Mouse (Mus musculus) liver, adult 2 months (tissue): Measurements from ENCODE around the gene Adh6b. TPM values are rescaled to one million over a fixed set of nuclear protein-coding genes. Genes with fewer than 3 reads are reported as not detected.

Experiments
- DNase-seq: peaks from one replicate; pipeline ENCODE4 v3.0.0-alpha.2; 2011; ENCODE audit warnings: low read depth, low spot score; ENCODE audit errors: extremely low read depth
- H3K27ac ChIP-seq: fragments of 200-500 bp; replicated peaks from 2 replicates; pipeline ENCODE4 v1.5.1; 2012; ENCODE audit warnings: low read depth, mild to moderate bottlenecking, control low read depth, inconsistent platforms, low read length; ENCODE audit not compliant: insufficient read depth
- H3K27me3 ChIP-seq: fragments of 200-500 bp; 2 replicates; pipeline ENCODE4 v1.6.1; 2012; ENCODE audit warnings: mild to moderate bottlenecking, moderate library complexity, low read length, inconsistent platforms; ENCODE audit not compliant: control insufficient read depth, insufficient read depth
- H3K36me3 ChIP-seq: fragments of 200-500 bp; 2 replicates; pipeline ENCODE4 v1.6.1; 2012; ENCODE audit warnings: low read length, inconsistent platforms; ENCODE audit not compliant: control insufficient read depth, insufficient read depth
- H3K4me1 ChIP-seq: fragments of 200-500 bp; 2 replicates; pipeline ENCODE4 v1.6.1; 2011; ENCODE audit warnings: low read length; ENCODE audit not compliant: control insufficient read depth, insufficient read depth
- H3K4me3 ChIP-seq: fragments of 200-500 bp; 2 replicates; pipeline ENCODE4 v1.5.1; 2011; ENCODE audit warnings: low read depth, mild to moderate bottlenecking, control low read depth, low read length, moderate library complexity; ENCODE audit not compliant: insufficient read depth
- H3K79me2 ChIP-seq: fragments of 200-500 bp; 2 replicates; pipeline ENCODE4 v1.6.1; 2012; ENCODE audit warnings: inconsistent platforms, mild to moderate bottlenecking, low read length, moderate library complexity; ENCODE audit not compliant: control insufficient read depth, insufficient read depth
- H3K9ac ChIP-seq: fragments of 200-500 bp; 2 replicates; pipeline ENCODE4 v1.6.1; 2012; ENCODE audit warnings: low read depth, mild to moderate bottlenecking, control low read depth, inconsistent platforms, low read length
- CTCF ChIP-seq: fragments of 200-500 bp; IDR thresholded peaks from 2 replicates; pipeline ENCODE4 v1.5.1; 2011; ENCODE audit warnings: low read depth, low read length, control low read depth
- POLR2A ChIP-seq: fragments of 200-500 bp; IDR thresholded peaks from 2 replicates; pipeline ENCODE4 v1.6.1; 2011; ENCODE audit warnings: low read length, control low read depth; ENCODE audit not compliant: insufficient read depth; ENCODE audit errors: extremely low read depth
- WGBS: fragments of 180-500 bp; shearing (Covaris S2); methylation state at CpG from one replicate; pipeline ENCODE4 v1.1.7; 2018; 5-methylcytosine and 5-hydroxymethylcytosine counted together
- polyA plus RNA-seq: library from polyadenylated mRNA; depleted of rRNA; stranded (reverse); fragments of >200 nt; gene quantifications from 2 replicates; pipeline ENCODE4 v1.2.3, GENCODE M21; 2012; rRNA removed
- total RNA-seq: library from RNA; depleted of rRNA; stranded (reverse); fragments of >200 nt; gene quantifications from 2 replicates; pipeline ENCODE4 v1.2.3, GENCODE M21; 2014; rRNA removed

Adh6b gene
- total RNA-seq (0.07 TPM in 1 of 2 replicates, not detected in the other), polyA plus RNA-seq (0.06 TPM in 2 replicates)

DNA sequence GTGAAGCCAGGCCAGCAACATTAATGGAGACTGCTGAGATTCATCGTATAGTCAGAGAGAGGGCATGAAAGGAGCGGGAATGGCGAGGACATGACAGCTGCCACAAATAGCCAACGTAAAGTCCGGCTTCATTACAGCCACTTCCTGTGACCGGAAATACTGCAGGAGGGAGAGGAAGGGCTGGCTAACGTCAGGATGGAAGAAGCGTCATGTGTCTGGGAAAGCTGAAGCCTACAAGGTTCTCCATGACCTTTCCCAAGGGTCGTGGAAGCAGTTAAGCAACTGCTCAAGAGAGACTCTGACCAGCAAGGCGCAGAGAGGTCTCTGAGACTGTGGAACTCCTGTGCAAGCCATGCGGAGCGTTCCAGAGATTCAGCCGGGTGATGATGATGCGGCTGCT, at the start of gene Adh6b:
Gene Adh6b, plus strand, starts transcription at position 305 of the 400 bp plus-strand sequence.
- Histone ChIP-seq H3K9ac (no peak within 1 kb of the TSS), H3K4me1 (peaks cover under 1% of the 10 kb centered on the region; the same call in 1 of the 2 replicates), H3K79me2 (no peaks in the 10 kb centered on the region), H3K27ac (no peak within 1 kb of the TSS), H3K36me3 (no peaks in the 10 kb centered on the region), H3K27me3 (no peaks in the 10 kb centered on the region), H3K4me3 (no peak within 1 kb of the TSS)
- WGBS, result 80% methylated on average over 14 of the region's 14 CpGs
- TF ChIP-seq POLR2A, result no peak
- no peak for TF ChIP-seq CTCF
- DNase-seq, result no peak

DNA sequence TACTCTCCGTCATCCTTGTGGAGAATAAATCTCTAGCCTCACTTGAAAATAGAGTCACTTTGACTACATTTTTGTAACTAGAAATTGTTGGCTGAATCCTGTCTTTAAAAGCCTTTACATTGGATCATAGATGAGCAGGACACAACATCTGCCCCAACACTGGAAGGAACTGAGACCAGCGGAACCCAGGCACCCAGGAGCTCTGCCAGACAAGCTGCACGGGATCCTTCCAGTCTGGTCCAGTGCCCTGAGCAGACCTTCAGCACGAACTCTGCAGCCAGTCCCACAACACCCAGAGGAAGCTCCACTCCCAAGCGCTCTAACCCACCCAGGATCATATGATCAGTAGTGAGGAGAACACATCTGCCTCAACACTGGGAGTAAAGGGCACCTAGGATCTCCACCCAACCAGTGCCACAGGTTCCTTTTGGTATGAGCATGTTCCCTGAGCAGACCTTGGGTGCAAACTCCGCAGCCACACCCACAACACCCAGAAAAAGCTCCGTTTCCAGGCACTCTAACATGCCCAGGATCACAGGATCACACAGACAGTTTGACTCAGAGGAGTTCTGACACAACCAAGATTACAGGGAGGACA, 48.2 kb upstream of the Adh6b start:
- Histone ChIP-seq H3K27ac (no peak overlapping the region), H3K4me3 (no peak overlapping the region), H3K27me3 (no peaks in the 10 kb centered on the region), H3K9ac (no peak overlapping the region), H3K79me2 (no peaks in the 10 kb centered on the region), H3K4me1 (no peaks in the 10 kb centered on the region), H3K36me3 (peaks cover 31% of the 10 kb centered on the region)
- DNase-seq, result peak; percentile 68
- 36% methylated on average over 7 of the region's 7 CpGs for WGBS
- TF ChIP-seq POLR2A, result no peak
- no peak for TF ChIP-seq CTCF

- Histone ChIP-seq H3K9ac (no peak overlapping the region), H3K27me3 (no peaks in the 10 kb centered on the region), H3K79me2 (no peaks in the 10 kb centered on the region), H3K27ac (no peak overlapping the region), H3K36me3 (no peaks in the 10 kb centered on the region), H3K4me3 (no peak overlapping the region), H3K4me1 (no peaks in the 10 kb centered on the region)
- no peak for TF ChIP-seq POLR2A
- no peak for TF ChIP-seq CTCF
- DNase-seq, result no peak
- WGBS, result 93% methylated on average over 9 of the region's 9 CpGs
These were observed 41.4 kb upstream of the Adh6b start for GRCm38 (mm10) chr3:138300130-138300529.

DNA sequence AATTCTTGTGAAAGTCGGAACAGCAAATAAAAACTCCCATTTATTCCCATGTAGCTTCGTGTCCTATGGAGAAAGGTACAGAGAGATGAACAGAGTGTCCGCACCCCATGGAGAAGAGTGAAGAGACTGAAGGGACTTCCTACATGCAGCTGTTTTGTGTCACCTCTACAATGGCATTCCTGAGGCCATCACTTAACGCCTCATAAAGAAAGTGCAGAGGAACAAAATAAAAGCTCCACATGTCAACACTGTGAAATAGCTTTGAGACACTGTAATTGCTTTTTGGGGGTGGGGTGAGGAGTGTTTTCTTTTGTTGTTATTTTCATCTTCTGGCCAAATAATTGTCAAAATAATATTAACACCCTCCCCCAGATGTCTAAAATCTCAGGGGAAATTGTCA, 38.9 kb upstream of the Adh6b start:
- Histone ChIP-seq H3K4me3 (no peak overlapping the region), H3K79me2 (no peaks in the 10 kb centered on the region), H3K36me3 (no peaks in the 10 kb centered on the region), H3K4me1 (peaks cover 12% of the 10 kb centered on the region), H3K27me3 (no peaks in the 10 kb centered on the region), H3K27ac (no peak overlapping the region), H3K9ac (no peak overlapping the region)
- no peak for DNase-seq
- TF ChIP-seq POLR2A, result no peak
- no peak for TF ChIP-seq CTCF
- WGBS, result 90% methylated on average over 4 of the region's 4 CpGs

DNA sequence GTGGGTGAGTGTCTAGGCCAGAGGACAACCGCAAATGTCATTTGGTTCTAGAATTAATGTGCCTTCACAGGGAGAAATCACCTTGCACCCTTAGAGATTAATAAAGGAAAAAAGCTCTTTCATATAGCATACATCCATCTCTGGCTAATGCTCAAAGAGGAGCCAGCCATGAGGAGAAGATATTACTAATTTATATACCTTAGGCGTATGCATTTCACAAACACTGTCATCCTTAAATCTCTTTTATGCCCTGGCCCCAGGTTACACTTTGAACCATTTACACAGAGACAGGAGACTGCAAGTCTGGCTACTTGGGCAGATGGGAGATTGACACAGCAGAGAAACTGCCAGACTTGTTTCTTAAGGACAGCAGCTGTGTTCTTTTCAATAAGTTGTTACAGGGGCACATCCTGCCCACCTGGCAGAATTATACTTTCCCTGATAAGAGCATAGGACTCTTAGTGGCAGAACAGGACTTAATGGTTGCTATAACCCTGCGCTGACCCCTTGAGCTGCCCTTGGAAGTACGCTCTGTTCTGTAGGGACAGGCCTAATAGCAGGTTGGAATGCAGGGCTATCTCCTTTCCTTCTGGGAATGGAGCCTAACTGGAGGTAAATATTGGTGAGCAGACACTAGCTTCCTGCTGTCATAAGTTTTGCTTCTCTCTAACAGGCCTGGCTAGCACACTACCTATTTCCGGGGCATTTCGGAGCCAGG, 37.6 kb upstream of the Adh6b start:
- no peak for TF ChIP-seq POLR2A
- TF ChIP-seq CTCF, result no peak
- no peak overlapping the region for H3K4me3 ChIP-seq
- H3K27me3 ChIP-seq, result no peaks in the 10 kb centered on the region
- H3K27ac ChIP-seq, result no peak overlapping the region
- no peaks in the 10 kb centered on the region for H3K36me3 ChIP-seq
- no peak for DNase-seq
- peaks cover 12% of the 10 kb centered on the region for H3K4me1 ChIP-seq
- H3K9ac ChIP-seq, result no peak overlapping the region
- no peaks in the 10 kb centered on the region for H3K79me2 ChIP-seq
- 65% methylated on average over 6 of the region's 6 CpGs for WGBS

GRCm38 (mm10) chr3:138304489-138304871, 37.1 kb upstream of the Adh6b start:
- Histone ChIP-seq H3K27me3 (no peaks in the 10 kb centered on the region), H3K4me1 (peaks cover 12% of the 10 kb centered on the region), H3K79me2 (no peaks in the 10 kb centered on the region), H3K36me3 (no peaks in the 10 kb centered on the region), H3K27ac (no peak overlapping the region), H3K9ac (no peak overlapping the region), H3K4me3 (no peak overlapping the region)
- no peak for DNase-seq
- 57% methylated on average over 4 of the region's 4 CpGs for WGBS
- no peak for TF ChIP-seq CTCF
- TF ChIP-seq POLR2A, result no peak
